Mouse (Mus musculus) thymus, adult 2 months (tissue): Measurements from ENCODE around the gene Ubfd1.

Experiments
- CTCF ChIP-seq: fragments of 200-500 bp; IDR thresholded peaks from 2 replicates; pipeline ENCODE4 v1.5.1; 2012; ENCODE audit warnings: mild to moderate bottlenecking, control low read depth, low read length, moderate library complexity, borderline replicate concordance; ENCODE audit not compliant: control insufficient read depth, poor library complexity, insufficient read depth; ENCODE audit errors: extremely low read depth
- POLR2A ChIP-seq: fragments of 200-500 bp; IDR thresholded peaks from 2 replicates; pipeline ENCODE4 v1.6.1; 2012; ENCODE audit warnings: mild to moderate bottlenecking, low read length, control low read depth, moderate library complexity; ENCODE audit not compliant: control insufficient read depth, poor library complexity, insufficient read depth; ENCODE audit errors: extremely low read depth

DNA sequence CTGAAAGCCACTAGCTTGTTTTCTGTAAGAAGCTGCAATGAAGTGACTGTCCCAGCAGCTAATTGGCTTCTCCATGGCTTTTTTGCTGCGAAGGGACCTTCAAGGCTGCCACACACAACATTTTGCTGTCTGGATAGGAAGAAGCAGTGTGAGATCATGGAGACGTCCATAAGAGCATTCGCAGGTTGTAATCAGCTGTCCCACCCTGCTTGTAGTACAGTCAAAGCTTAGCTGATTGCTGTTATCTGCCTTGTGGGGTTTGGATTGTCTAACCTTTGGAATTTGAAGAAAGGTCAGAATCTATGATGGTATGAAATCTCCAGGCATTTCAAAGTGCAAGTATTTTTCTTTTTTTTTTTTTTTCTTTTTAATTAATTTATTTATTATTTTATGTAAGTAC, 7.4 kb downstream of the Ubfd1 start:
- TF ChIP-seq CTCF (no peak), POLR2A (no peak)
